Mouse (Mus musculus): Measurements from ENCODE around the gene Eci2.
"Not testable (repeated sequence)": the region's sequence is repeated elsewhere in the genome, so short reads cannot be mapped to it uniquely, and the experiment has no call there.

Gene Eci2

GRCm38 (mm10) chr13:34991581-34992273 is 35.2 kb downstream of the Eci2 start:
- DNase-seq (ENCODE audit: low spot score) = no peak

GRCm38 (mm10) chr13:34983479-34983878 is 43.4 kb downstream of the Eci2 start:
- not testable (repeated sequence) for DNase-seq (ENCODE audit: low spot score)

- not testable (repeated sequence) for DNase-seq (ENCODE audit: low spot score)
These were observed 48.3 kb downstream of the Eci2 start for GRCm38 (mm10) chr13:34978635-34979034.

GRCm38 (mm10) chr13:34977410-34977809 is 49.5 kb downstream of the Eci2 start:
- DNase-seq (ENCODE audit: low spot score) = no peak

- no peak for DNase-seq (ENCODE audit: low spot score)
These were observed 50.8 kb downstream of the Eci2 start for GRCm38 (mm10) chr13:34976116-34976515.

- no peak for DNase-seq (ENCODE audit: low spot score)
These were observed 53.1 kb downstream of the Eci2 start for GRCm38 (mm10) chr13:34973770-34974169.

GRCm38 (mm10) chr13:34973149-34973548 is 53.7 kb downstream of the Eci2 start:
- peak; percentile 61 for DNase-seq (ENCODE audit: low spot score)

GRCm38 (mm10) chr13:34972456-34972855 is 54.4 kb downstream of the Eci2 start:
- not testable (repeated sequence) for DNase-seq (ENCODE audit: low spot score)

- not testable (repeated sequence) for DNase-seq (ENCODE audit: low spot score)
These were observed 61.2 kb downstream of the Eci2 start for GRCm38 (mm10) chr13:34965647-34966046.

- no peak for DNase-seq (ENCODE audit: low spot score)
These were observed 62.0 kb downstream of the Eci2 start for GRCm38 (mm10) chr13:34964866-34965265.

- no peak for DNase-seq (ENCODE audit: low spot score)
These were observed 62.5 kb downstream of the Eci2 start for GRCm38 (mm10) chr13:34964419-34964818.

GRCm38 (mm10) chr13:34963511-34964397 is 63.1 kb downstream of the Eci2 start, which contains the start of gene Eci3:
Eci3 (minus strand) TSS chr13:34963810.
- DNase-seq (ENCODE audit: low spot score) = no peak

- no peak for DNase-seq (ENCODE audit: low spot score)
These were observed 65.7 kb downstream of the Eci2 start for GRCm38 (mm10) chr13:34960996-34961770.

- DNase-seq (ENCODE audit: low spot score) = not testable (repeated sequence)
These were observed 68.7 kb downstream of the Eci2 start for GRCm38 (mm10) chr13:34958158-34958557.

- no peak for DNase-seq (ENCODE audit: low spot score)
These were observed 70.0 kb downstream of the Eci2 start for GRCm38 (mm10) chr13:34956901-34957300.

GRCm38 (mm10) chr13:34951437-34951836 is 75.5 kb downstream of the Eci2 start:
- not testable (repeated sequence) for DNase-seq (ENCODE audit: low spot score)

GRCm38 (mm10) chr13:34942370-34942769 is 84.5 kb downstream of the Eci2 start:
- no peak for DNase-seq (ENCODE audit: low spot score)

- DNase-seq (ENCODE audit: low spot score) = no peak
These were observed 91.8 kb downstream of the Eci2 start for GRCm38 (mm10) chr13:34934931-34935644.

Measured in c-Kit-positive CD71-positive TER-119-positive erythroid progenitor cells, embryonic 14.5 days (primary cell).